Mouse (Mus musculus) monocyte, adult 2 months (primary cell): ENCODE data around the gene Ptprn.
"Not testable (repeated sequence)": the region's sequence is repeated elsewhere in the genome, so short reads cannot be mapped to it uniquely, and the experiment has no call there.

Experiments used
- DNase-seq, 2 experiments: peaks; one replicate each; pipeline ENCODE4 v3.0.0; 2022; ENCODE audit warnings: low spot score in 2 of 2, low read depth in 1 of 2

The Ptprn gene

GRCm38 (mm10) chr1:75253849-75254624 is 10.3 kb downstream of the Ptprn start:
- DNase-seq = peak; percentile 69 to 80

DNA sequence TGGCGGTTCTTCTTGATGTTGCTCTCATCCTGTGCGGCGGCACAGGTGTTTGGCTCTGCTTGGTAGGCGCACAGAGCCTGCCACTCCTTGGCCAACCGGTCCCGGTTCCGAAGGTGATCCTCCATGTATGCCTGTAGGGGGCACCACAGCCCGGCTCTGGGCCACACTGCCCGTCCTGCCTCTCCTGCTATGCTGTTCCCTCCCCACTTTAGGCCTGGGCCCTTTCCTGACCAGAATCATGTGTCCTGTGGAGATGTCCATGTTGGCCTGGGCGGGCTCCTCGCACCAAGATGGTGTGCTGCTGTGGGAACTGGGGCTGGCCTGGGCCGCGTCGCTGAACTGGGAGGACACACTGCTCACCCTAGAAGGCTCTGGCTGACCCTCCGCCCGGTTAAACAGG is 11.3 kb downstream of the Ptprn start:
- no peak for DNase-seq

DNA sequence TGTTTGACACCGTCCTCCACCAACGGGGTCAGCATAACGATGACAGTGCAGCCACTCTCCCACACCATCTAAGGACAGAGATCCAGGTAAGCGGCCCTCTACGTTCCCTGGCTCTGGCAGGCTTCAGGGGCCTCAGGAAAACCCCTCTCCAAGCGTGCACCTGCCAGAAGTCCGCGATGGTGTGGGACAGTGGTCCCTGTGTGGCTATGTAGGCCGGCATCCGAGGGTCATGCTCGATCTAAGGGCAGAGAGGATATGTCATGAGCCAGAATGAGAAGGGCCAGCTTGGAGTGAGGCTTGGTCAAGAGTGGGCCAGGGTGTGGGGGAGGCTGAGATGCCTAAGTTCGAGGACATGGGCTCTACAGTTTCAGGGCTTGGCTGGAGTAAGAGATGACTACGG is 12.0 kb downstream of the Ptprn start:
- DNase-seq = no peak

DNA sequence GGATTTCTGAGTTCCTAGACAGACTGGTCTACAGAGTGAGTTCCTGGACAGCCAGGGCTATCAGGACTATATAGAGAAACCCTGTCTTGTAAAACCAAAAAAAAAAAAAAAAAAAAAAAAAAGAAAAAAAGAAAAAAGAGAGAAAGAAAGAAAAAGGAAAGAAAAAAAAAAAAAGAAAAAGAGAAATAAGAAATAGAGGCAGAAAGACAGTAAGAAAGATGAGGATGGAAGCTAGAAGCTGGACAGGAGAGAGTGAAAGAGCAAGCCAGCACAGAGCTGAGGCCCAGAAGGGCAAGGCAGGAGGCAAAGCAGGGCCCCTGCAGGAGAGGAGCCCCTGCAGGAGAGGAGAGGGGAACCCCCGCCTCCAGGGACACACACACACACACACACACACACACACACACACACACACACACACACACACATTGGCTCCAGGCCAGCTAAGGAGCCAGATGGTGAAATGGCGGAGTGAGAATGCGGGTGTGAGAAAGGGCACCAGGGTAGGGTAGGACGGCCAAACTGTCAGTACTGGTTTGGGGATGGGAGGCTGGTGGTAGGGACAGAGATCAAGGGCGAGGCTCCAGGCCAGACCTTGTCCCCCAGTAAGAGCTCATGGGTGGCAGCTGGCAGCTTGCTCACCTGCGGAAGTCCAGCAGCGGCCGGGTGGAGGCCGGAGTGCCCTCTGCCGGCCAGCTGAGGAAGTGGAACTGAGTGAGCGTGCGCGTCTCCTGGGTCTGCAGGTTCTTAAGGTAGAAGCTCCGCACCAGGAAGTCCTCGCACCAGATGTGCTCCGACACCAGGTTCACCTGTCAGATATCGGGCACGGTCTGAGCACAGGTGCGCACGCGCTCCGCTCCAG is 13.0 kb downstream of the Ptprn start:
- peak in 1 of 2 experiments; percentile 68 for DNase-seq

GRCm38 (mm10) chr1:75250498-75250897 is 13.8 kb downstream of the Ptprn start:
- DNase-seq = no peak

GRCm38 (mm10) chr1:75248041-75248772 is 16.1 kb downstream of the Ptprn start:
- DNase-seq = no peak

DNA sequence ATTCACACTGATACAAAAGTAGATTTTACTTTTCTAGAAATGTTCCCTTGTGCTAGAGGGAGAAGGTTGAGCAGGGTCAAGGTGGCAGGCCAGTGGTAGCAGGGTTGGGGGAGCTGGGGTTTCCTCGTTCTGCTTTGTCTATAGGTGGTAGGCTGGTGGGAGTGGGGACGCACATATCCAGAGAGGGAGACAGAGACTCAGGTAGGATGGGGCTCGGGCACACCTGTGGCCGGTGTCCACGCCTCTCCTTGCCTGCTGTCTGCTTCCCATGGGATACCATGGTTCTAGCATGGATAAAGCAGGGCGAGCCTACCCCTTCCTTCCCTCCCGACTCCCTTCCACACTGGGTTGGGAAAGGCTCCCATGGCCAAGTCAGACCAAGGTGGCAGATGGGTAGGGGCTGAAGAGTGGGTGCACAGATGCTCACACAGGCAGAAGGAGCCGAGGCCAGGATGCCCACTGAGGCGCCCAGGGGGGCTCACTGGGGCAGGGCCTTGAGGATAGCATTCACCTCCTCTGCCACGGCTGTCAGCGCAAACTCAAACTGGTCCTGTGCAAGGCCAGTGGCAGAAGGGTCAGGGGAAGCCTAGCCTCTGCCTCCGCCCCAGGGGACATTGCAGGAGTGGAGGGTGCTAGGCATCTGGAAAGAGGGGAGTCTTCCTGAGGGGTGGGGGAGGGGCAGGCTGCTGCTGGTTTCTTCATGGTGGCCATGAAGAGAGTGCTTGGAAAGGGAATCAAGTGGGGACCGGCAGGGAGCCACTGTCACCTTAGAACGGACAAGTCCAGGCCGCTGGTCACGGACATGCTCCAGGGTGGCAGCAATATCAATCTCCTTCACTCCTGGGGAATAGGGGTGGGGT is 17.0 kb downstream of the Ptprn start:
- DNase-seq = no peak

GRCm38 (mm10) chr1:75244836-75245235 is 19.5 kb downstream of the Ptprn start:
- no peak for DNase-seq

GRCm38 (mm10) chr1:75244175-75244826 is 20.0 kb downstream of the Ptprn start:
- no peak for DNase-seq

GRCm38 (mm10) chr1:75243411-75243810 is 20.9 kb downstream of the Ptprn start:
- DNase-seq = no peak

- no peak for DNase-seq
These were observed 24.7 kb downstream of the Ptprn start for GRCm38 (mm10) chr1:75239591-75239990.

- peak in 1 of 2 experiments; percentile 58 for DNase-seq
These were observed 27.9 kb downstream of the Ptprn start, which contains the start of gene Dnajb2 for GRCm38 (mm10) chr1:75236117-75237050. Gene Dnajb2, plus strand, starts transcription at chr1:75236406.

DNA sequence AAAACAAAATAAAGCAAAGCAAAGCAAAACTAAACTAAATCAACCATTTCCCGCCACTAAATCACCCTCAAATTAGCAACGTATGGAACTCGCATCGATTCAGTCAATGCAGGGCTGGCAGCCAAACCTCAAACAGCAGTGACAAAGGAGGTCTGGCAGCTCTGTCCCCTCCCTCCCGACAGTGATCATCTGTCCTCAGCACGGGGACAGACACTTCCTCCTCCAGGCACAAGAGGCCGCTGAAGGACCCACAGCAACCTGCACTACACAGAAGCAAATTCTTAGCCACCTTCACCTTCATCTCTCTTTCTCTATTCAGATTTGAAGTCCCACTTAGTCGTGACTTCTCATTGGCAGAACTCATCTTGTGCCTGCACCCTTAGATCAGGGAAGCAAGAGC is 29.7 kb downstream of the Ptprn start:
- DNase-seq = peak in 1 of 2 experiments; percentile 25

DNA sequence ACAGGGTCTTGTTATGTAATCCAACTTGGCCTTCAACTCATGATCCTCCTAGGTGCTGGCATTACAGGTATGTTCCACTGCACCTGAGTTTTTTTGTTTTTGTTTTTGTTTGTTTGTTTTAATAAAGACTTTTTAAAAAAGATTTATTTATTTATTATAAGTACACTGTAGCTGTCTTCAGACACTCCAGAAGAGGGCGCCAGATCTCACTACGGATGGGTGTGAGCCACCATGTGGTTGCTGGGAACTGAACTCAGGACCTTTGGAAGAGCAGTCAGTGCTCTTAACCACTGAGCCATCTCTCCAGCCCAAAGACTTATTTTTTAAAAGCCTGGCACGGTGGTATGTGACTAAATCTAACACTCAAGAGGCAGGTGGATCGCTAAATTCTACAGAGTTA is 31.8 kb downstream of the Ptprn start:
- not testable (repeated sequence) for DNase-seq

DNA sequence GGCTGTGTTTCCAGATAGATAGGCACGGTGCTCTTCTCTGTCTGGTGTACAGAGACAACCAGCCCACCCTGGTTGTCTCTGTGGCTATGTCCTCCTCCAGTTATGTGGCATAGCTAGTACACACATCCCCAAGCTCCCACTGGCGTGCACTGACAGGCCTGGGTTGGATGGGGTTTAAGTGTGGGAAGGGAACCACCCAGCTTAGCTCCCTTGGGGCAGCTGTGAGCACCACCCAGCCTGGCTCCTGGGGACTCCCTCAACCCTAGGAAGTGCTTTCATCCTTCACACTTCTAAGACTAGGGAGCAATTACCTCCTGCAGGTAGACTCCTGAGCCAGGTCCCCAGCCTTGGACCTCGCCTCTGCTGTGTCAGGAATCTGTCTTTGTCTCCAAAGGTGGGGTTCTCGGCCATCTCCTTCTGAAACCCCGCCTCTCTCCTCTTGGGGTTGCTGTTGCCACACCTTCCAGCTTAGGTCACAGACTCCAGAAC is 32.6 kb downstream of the Ptprn start, which contains the start of gene A630095N17Rik:
TSS of gene A630095N17Rik (minus strand) at position 439 of the 489 bp plus-strand sequence.
- no peak for DNase-seq

DNA sequence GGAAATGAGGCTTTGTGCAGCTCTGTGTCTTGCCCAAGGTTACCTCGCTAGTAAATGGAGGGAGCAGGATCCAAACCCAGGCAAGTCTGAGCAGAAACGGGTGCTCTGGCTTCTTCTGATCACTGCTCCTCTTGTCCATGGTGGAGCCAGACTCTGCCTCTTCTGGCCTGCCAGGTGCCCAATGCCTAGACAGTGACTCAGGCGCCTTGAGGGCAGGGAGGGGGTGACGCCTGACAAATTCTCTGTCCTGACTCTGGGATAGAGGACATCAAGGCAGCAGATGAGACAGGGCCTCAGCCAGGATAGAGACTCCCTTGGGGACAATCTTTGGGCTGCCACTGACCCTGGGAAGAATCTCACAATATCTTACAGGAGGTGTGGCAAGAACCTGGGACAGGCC is 33.1 kb downstream of the Ptprn start:
- no peak for DNase-seq

GRCm38 (mm10) chr1:75230335-75230994 is 33.8 kb downstream of the Ptprn start:
- peak in 1 of 2 experiments; percentile 51 for DNase-seq

GRCm38 (mm10) chr1:75229158-75229557 is 35.1 kb downstream of the Ptprn start:
- DNase-seq = no peak
